Mouse (Mus musculus) hindbrain, embryonic 11.5 days (tissue): ENCODE measurements at regions not wholly inside any gene's neighbourhood (a gene's known extent, or its start where the extent isn't known, plus 50 kb on each side); places are given as distances from the start of the nearest gene placed in this dataset.

Source experiments
- ATAC-seq: fragments of 200-750 bp; cut with Nextera tagmentation; 2 replicates; pipeline ENCODE4 v1.8.0; 2017; ENCODE audit warnings: mild to moderate bottlenecking, moderate TSS enrichment, moderate library complexity; ENCODE audit not compliant: low FRiP score
- DNase-seq: peaks from one replicate; pipeline ENCODE4 v3.0.0-alpha.2; 2015; ENCODE audit warnings: low spot score
- H3K27ac ChIP-seq: fragments of 300-500 bp; sonication (generic); 2 replicates; pipeline ENCODE4 v1.5.1; 2014; ENCODE audit warnings: mild to moderate bottlenecking, low read depth, low read length
- H3K27me3 ChIP-seq: fragments of 300-500 bp; sonication (generic); 2 replicates; pipeline ENCODE4 v1.6.1; 2014; ENCODE audit warnings: mild to moderate bottlenecking, low read length, moderate library complexity, mixed read lengths; ENCODE audit not compliant: control insufficient read depth, insufficient read depth
- H3K36me3 ChIP-seq: fragments of 300-500 bp; sonication (generic); 2 replicates; pipeline ENCODE4 v1.6.1; 2014; ENCODE audit warnings: mild to moderate bottlenecking, low read length, moderate library complexity, mixed read lengths; ENCODE audit not compliant: control insufficient read depth, insufficient read depth
- H3K4me1 ChIP-seq: fragments of 300-500 bp; sonication (generic); replicated peaks from 2 replicates; pipeline ENCODE4 v1.6.1; 2014; ENCODE audit warnings: low read length, mixed read lengths; ENCODE audit not compliant: control insufficient read depth, insufficient read depth
- H3K4me2 ChIP-seq: fragments of 300-500 bp; sonication (generic); replicated peaks from 2 replicates; pipeline ENCODE4 v1.6.1; 2014; ENCODE audit warnings: mild to moderate bottlenecking, low read depth, low read length
- H3K4me3 ChIP-seq: fragments of 300-500 bp; sonication (generic); 2 replicates; pipeline ENCODE4 v1.5.1; 2014; ENCODE audit warnings: low read depth, low read length
- H3K9ac ChIP-seq: fragments of 300-500 bp; sonication (generic); 2 replicates; pipeline ENCODE4 v1.6.1; 2014; ENCODE audit warnings: low read depth, low read length
- H3K9me3 ChIP-seq: fragments of 300-500 bp; sonication (generic); 2 replicates; pipeline ENCODE4 v1.6.1; 2016; ENCODE audit warnings: low read length; ENCODE audit not compliant: control insufficient read depth
- WGBS: fragments of 180-500 bp; shearing (Covaris S2); extraction: QIAGEN DNeasy Blood & Tissue Kit; methylation state at CpG from one replicate; pipeline ENCODE4 v1.1.7; 2014; 5-methylcytosine and 5-hydroxymethylcytosine counted together

DNA sequence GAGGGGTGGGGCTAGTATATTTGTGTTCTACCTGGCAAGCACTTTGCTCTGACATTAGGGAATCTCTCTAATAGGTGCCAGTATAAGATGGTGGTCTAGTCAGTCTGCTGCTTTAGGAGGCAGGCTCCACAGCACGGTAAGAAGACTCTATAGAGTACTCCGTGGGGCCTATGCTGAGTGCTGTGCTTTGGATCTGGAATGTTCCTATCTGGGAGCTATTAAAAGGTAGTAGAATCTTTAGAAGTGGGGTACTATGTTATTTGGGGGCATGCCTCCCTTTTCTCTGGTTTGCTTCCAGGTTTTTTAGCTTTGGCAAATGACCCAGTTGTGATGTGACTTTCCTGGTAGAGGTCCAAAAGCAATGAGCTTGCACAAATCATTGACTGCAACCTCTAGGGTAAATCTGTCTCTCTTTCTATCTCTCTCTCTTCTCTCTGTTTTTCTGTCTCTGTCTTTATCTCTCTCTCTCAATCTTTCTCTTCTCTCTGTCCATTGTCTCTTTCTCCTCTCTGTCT lies 208.6 kb upstream of the Camk1g start:
- Histone ChIP-seq H3K36me3 (no peaks in the 10 kb centered on the region), H3K9ac (no peak overlapping the region), H3K4me1 (no peaks in the 10 kb centered on the region), H3K9me3 (no peaks in the 10 kb centered on the region), H3K27me3 (no peaks in the 10 kb centered on the region), H3K27ac (no peak overlapping the region), H3K4me3 (no peak overlapping the region), H3K4me2 (no peak overlapping the region)
- ATAC-seq (no peak), DNase-seq (no peak)
- WGBS, result 88% methylated on average over 2 of the region's 2 CpGs

DNA sequence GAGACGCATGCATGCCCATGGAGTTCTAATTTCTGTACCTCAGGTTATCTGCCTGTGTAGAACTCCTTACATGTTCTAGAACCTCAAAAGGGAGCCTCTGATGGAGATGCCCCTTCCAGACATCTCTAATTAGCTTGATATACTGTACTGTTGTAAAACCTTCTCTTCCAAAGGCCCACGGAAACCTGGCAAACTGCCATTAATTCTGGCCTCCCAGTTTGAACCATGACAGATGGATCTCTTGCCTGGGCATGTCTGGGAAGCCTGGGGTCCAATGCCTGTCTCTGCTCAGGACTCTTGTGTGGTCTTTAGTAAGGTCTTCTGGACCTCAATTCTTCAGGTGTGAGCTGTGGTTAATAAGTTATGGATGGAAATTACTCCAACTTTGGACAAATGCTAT lies 207.7 kb upstream of the Camk1g start:
- no peak overlapping the region for H3K4me3 ChIP-seq
- no peaks in the 10 kb centered on the region for H3K27me3 ChIP-seq
- H3K27ac ChIP-seq, result no peak overlapping the region
- H3K4me1 ChIP-seq, result no peaks in the 10 kb centered on the region
- H3K9ac ChIP-seq, result no peak overlapping the region
- no peaks in the 10 kb centered on the region for H3K36me3 ChIP-seq
- no peaks in the 10 kb centered on the region for H3K9me3 ChIP-seq
- H3K4me2 ChIP-seq, result no peak overlapping the region
- ATAC-seq (no peak), DNase-seq (no peak)
- 93% methylated on average over 2 of the region's 2 CpGs for WGBS

DNA sequence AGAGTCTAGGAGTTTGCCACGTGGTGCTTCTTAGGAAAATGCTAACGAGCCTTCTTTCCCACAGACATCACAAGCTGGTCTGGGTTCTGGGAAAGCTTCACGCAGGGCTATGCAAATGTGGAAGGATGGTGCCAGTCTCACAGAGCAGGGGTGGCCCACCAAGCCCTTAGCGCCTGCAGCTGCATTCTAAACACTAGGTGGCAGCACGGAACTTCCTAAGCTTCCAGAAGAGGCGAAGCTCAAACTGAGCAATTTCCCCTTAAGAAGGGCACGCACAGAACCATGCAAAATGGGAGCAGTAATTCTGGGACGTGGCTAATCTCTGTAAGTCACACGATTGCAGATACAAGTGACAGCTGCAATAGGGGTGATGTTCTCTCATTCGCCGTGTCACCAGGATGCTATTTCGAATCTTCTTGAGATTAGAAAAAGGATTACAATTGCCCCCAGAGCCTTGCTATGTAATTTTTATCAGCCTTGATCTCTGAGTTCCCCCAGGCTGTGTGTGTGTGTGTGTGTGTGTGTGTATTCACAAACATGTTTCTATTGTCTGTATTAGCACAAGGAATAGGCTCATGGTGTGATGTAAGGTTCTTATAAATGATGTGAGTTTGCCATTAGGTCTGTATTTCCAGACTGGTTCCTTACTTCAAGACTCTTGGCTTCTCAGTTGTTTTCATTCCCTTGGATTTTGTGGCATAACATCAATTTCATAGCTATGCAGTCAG lies 206.1 kb upstream of the Camk1g start:
- Histone ChIP-seq H3K36me3 (no peaks in the 10 kb centered on the region), H3K9me3 (no peaks in the 10 kb centered on the region), H3K27ac (no peak overlapping the region), H3K27me3 (no peaks in the 10 kb centered on the region), H3K4me1 (no peaks in the 10 kb centered on the region), H3K9ac (no peak overlapping the region), H3K4me2 (no peak overlapping the region), H3K4me3 (no peak overlapping the region)
- peak; percentile 90 for DNase-seq
- 9% methylated on average over 12 of the region's 12 CpGs for WGBS
- peak; percentile 90 for ATAC-seq

DNA sequence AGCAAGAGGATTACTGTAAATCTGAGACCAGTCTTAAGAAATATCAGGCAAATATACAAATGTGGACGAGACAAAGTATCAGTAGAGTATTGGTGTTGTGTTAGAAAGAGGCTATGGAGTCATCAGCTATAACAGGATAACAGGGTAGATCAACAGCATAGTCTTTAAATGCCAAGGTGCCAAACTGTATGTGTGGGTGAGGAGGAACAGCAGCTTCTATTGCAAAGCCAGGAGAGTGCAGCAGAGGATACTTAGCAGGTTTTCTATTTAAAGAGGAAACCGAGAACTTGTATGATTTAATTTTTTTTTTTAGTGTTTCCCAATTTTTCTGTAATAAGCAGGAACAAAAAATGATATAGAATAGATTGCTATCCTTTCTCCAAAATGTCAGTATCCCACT lies 202.7 kb upstream of the Camk1g start:
- Histone ChIP-seq H3K27me3 (no peaks in the 10 kb centered on the region), H3K4me2 (no peak overlapping the region), H3K4me3 (no peak overlapping the region), H3K9me3 (no peaks in the 10 kb centered on the region), H3K4me1 (no peaks in the 10 kb centered on the region), H3K9ac (no peak overlapping the region), H3K27ac (no peak overlapping the region), H3K36me3 (no peaks in the 10 kb centered on the region)
- DNase-seq, result no peak
- 76% methylated on average over 2 of the region's 2 CpGs for WGBS
- ATAC-seq, result no peak

DNA sequence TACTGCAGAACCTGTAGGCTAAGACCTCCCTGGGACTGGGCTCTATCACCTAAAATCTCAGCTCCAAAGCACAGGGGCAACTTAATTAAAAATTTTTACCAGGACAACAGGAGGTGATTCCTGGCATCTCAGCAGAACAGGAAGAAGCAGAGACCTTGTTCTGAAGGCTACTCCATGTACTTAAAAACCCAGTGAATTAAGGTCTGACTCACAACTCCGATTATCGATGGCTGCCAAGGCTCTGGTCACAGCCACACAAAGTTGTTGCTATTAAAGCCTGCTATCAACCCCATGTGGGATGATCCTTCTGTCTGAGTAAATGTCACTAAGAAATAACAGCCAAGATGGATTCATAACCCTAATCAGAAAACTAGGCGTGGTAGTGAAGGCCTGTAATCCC lies 202.3 kb upstream of the Camk1g start:
- Histone ChIP-seq H3K4me3 (no peak overlapping the region), H3K27me3 (no peaks in the 10 kb centered on the region), H3K9me3 (no peaks in the 10 kb centered on the region), H3K36me3 (no peaks in the 10 kb centered on the region), H3K4me2 (no peak overlapping the region), H3K4me1 (no peaks in the 10 kb centered on the region), H3K9ac (no peak overlapping the region), H3K27ac (no peak overlapping the region)
- ATAC-seq (no peak), DNase-seq (no peak)
- WGBS, result 98% methylated on average over 3 of the region's 3 CpGs

DNA sequence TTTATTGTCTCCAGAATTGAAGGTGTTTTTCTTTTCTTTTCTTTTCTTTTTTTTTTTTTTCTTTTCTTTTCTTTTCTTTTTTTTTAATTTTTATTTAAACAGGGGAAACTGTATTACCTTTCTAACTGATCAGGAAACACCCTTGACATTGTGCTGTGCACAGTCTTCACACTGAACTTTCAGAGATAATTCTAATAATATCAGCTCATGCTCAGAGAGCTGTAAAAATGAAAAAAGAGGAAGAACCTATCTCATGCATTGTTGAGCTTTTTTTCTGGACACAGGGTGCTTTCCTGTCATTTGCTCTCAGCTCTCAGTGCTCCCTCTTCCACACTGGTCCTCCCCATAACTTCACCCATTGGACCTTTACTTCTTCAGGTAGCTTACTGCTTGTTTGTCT lies 201.0 kb upstream of the Camk1g start:
- ATAC-seq, result no peak
- Histone ChIP-seq H3K36me3 (no peaks in the 10 kb centered on the region), H3K4me3 (no peak overlapping the region), H3K9ac (no peak overlapping the region), H3K4me2 (no peak overlapping the region), H3K4me1 (no peaks in the 10 kb centered on the region), H3K27me3 (no peaks in the 10 kb centered on the region), H3K27ac (no peak overlapping the region), H3K9me3 (no peaks in the 10 kb centered on the region)
- DNase-seq, result no peak

DNA sequence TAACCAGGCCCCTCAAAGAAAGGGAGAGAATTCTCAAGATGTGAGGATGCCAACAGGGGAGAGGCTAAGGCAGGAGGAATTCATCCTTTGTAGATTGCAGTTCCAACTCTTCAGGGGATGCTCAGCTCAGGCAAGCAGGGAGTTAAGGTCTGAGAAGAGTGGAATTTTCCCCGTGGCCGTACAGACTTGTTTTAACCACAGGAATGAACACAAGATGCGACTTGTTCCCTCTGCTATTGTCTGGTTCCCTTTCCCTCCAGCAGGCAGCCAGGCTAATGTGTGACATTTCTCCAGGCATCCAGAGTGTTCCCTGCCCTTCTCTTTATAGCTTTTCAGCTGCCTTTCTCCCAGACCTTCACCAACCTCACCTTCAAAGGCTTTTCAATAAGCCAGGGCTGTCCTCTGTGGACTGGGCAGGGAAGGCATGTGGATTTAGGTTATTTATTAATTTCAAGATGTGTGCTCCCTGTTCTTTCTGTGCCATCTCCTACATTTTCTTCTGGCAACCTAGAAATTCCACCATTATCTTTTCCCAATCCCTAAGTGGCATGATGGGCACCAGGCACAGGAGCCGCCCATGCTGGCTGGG lies 198.6 kb upstream of the Camk1g start:
- DNase-seq (no peak), ATAC-seq (no peak)
- H3K4me1 ChIP-seq, result no peaks in the 10 kb centered on the region
- no peaks in the 10 kb centered on the region for H3K27me3 ChIP-seq
- H3K4me3 ChIP-seq, result no peak overlapping the region
- H3K4me2 ChIP-seq, result no peak overlapping the region
- WGBS, result 64% methylated on average over 4 of the region's 4 CpGs
- no peaks in the 10 kb centered on the region for H3K36me3 ChIP-seq
- no peaks in the 10 kb centered on the region for H3K9me3 ChIP-seq
- no peak overlapping the region for H3K9ac ChIP-seq
- H3K27ac ChIP-seq, result no peak overlapping the region

DNA sequence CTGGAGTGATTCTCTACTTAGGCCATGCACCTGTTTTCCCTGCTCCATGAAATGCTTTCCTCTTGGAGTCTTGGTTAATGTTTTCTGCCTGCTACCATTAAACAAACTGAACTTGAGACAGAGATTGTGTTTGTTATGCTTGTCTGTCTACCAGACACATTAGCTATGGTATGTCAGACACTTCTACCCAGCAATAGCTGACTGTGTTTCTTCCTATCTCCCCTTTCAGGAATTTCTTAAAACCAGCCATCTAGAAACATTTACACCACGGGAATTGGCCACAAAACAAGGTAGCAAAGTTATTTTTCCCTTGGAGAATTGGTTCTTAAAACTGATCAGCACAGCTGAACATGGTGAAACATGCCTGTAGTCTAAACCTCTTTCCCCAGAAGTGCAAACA lies 197.1 kb upstream of the Camk1g start:
- H3K4me3 ChIP-seq, result no peak overlapping the region
- no peak overlapping the region for H3K27ac ChIP-seq
- H3K9ac ChIP-seq, result no peak overlapping the region
- H3K4me2 ChIP-seq, result no peak overlapping the region
- DNase-seq (no peak), ATAC-seq (no peak)
- H3K27me3 ChIP-seq, result no peaks in the 10 kb centered on the region
- H3K36me3 ChIP-seq, result no peaks in the 10 kb centered on the region
- H3K4me1 ChIP-seq, result no peaks in the 10 kb centered on the region
- H3K9me3 ChIP-seq, result no peaks in the 10 kb centered on the region
- 54% methylated on average over 1 of the region's 1 CpGs for WGBS

DNA sequence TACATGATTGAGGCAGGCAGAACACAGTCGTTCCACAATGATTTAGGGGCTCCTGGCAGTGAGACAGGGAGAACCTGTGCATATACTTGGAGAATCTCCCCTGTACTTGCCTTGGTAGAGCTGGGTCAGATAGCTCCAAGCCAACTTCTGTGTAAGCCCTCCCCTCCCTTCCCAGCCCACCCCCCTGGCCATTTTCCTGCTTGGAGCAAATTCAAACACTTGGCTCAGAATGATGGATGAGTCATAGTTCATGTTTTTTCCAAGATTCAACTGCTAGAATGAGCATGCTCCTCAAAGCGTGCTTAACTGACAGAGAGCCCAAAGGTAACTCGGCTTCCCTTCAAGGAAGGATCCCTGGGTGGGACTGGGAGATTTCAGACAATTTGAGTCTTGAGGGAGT lies 194.1 kb upstream of the Camk1g start:
- no peak for DNase-seq
- H3K27me3 ChIP-seq, result no peaks in the 10 kb centered on the region
- no peaks in the 10 kb centered on the region for H3K36me3 ChIP-seq
- no peaks in the 10 kb centered on the region for H3K4me1 ChIP-seq
- H3K27ac ChIP-seq, result no peak overlapping the region
- H3K9me3 ChIP-seq, result no peaks in the 10 kb centered on the region
- ATAC-seq, result no peak
- 85% methylated on average over 3 of the region's 3 CpGs for WGBS
- no peak overlapping the region for H3K4me3 ChIP-seq
- no peak overlapping the region for H3K9ac ChIP-seq
- no peak overlapping the region for H3K4me2 ChIP-seq
